Mouse (Mus musculus) adrenal gland, adult 2 months (tissue): ENCODE results near the gene Ppp1r14a. TPM values are rescaled to one million over a fixed set of nuclear protein-coding genes. Genes with fewer than 3 reads are reported as not detected.

ENCODE experiments used
- DNase-seq: peaks from one replicate; pipeline ENCODE4 v3.0.0; 2021
- polyA plus RNA-seq: library from polyadenylated mRNA; depleted of rRNA; stranded (reverse); fragments of >200 nt; gene quantifications from 2 replicates; pipeline ENCODE4 v1.2.3, GENCODE M21; 2012; rRNA removed
- total RNA-seq, 2 experiments: library from RNA; stranded (reverse); gene quantifications; 2 replicates each; pipeline ENCODE4 v1.2.3; 2021

The Ppp1r14a gene
- total and polyA plus RNA-seq, 3 experiments = 5.5 to 12.1 (median 9.8) TPM

GRCm38 (mm10) chr7:29334156-29334555, 45.0 kb downstream of the Ppp1r14a start:
- no peak for DNase-seq

DNA sequence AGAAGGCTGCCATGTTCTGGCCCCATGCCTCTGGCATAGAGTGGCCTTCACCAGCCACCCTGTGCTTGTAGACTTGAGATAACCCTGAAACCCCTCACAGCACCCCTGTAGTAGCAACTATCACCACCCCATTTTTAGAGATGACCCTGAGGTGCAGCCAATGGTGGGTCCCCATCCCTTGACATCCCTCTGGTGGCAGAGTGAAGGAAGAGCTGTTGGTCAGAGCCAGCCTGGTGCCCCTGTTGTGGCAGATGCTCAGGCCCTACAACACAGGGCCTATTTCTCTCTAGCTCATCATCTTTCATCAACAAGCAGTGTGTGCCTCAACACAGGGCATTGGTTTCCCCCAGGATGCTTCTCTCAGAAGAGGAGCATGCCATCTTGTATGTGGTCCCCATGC, 46.2 kb downstream of the Ppp1r14a start:
- no peak for DNase-seq

DNA sequence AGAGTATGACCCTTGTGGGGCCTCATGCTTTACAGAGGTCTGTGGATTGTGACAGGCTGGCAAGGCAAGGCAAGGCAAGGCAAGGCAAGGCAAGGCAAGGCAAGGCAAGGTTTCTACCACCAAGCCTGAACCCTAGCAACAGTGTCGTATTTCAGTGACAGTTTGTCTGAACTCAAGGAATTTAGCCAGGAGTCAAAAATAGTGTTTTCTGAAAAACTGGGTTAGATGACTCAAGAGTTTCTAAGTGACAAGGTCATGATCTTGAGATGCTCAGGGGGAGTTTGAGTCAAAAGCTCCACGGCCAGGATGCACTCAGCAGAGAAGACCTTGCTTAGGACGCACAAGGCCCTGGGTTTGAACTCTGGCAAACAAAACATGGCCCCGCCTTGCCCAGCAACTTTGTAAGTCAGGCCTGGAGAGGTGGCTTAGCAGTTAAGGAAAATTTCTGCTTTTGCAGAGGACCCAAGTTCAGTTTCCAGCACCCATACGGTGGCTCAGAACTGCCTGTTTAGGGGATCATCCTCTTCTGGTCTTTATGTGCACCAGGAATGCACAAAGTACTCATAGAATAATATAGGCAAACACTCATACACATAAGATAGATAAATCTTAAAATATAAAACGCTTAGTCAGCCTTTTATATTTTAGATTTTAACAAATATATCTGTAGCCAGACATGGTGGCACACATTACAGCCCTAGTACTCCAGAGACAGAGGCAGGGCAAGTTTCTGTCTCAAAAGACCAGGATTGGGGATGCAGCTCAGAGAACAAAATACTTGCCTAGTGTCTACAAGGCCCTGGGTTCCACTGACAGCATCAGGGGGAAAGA, 46.9 kb downstream of the Ppp1r14a start:
- peak; percentile 69 for DNase-seq

GRCm38 (mm10) chr7:29336795-29337319, 47.7 kb downstream of the Ppp1r14a start:
- DNase-seq = no peak

DNA sequence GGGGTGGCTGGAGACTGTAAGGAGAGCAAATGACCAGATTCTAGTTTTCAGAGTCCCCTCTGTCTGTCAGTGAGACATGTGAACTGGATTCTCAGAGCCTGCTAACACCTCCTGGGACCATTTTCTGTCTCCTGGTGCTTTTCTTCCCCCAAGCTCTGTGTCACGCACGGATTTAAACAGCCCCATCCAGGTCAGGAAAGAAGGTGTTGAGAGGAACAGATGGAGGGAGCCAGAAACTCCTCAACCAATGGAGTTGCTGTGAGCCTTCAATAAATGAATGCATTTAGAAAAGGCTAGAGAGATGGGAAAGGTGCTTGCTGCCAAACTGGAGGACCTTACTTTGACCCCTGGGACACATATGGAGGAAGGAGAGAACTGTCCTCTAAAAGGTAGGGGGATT, 48.7 kb downstream of the Ppp1r14a start:
- DNase-seq = no peak

DNA sequence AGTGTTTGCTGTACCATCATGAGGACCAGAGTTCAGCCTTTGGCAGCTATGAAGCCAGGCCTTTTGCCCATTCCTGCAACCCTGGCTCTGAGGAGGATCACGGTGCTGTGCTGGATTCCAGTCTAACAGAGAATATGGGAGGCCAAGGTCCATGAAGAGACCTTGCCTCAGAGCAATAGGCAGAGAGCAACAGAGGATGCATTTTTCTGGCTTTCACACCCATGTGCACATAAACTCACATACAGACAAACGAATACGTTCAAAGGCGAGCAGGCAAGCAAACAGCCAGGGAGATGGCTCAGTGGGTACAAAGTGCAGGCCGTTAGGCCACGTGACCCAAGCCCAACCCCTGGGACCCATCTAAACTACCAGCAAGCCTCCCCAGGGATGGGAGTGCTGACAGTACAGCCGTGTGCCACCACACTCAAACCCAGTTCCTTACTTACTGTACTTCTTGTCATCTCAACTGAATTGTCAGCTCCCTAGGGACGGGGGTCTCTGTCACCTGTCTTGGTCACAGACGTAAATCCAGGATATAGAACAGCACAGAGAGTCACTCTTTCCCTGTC, 49.3 kb downstream of the Ppp1r14a start:
- no peak for DNase-seq

GRCm38 (mm10) chr7:29338984-29339679, 50.0 kb downstream of the Ppp1r14a start:
- DNase-seq = peak; percentile 66

- peak; percentile 60 for DNase-seq
These were observed 51.1 kb downstream of the Ppp1r14a start for GRCm38 (mm10) chr7:29340247-29340646.

- DNase-seq = no peak
These were observed 51.7 kb downstream of the Ppp1r14a start for GRCm38 (mm10) chr7:29340838-29341237.

DNA sequence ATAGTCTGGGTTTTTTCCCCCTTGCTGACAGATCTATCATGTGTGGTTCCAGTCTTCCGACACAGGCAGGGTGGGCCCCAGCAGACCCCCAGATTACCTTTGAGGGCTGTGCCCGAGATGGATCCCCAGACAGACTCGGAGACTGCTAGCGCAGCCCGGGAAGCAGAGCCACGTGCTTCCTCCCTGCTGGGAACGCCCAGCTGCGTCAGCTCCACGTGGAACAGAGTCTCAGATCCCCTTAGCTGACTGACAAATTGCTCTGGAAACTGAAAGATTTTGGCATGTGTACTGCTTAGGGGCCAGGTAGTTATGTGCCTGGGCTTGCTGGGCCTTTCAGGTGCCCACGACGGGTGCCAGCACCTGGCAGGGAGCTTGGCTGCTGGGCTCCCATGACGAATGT, 52.6 kb downstream of the Ppp1r14a start:
- DNase-seq = no peak

- DNase-seq = no peak
These were observed 53.5 kb downstream of the Ppp1r14a start for GRCm38 (mm10) chr7:29342489-29343092.

Other genes with a start within 250 kb of the Ppp1r14a start
- under 1 TPM; 0.12 to 0.14 TPM for gene Ryr1, start 164.1 kb upstream of the Ppp1r14a start, total RNA-seq
- gene Ryr1, start 164.1 kb upstream of the Ppp1r14a start, polyA plus RNA-seq = 0.10 TPM in 1 of 2 replicates, not detected in the other
- 1 to 10 TPM; 1.2 to 1.5 TPM for gene Rasgrp4, start 154.5 kb upstream of the Ppp1r14a start, total RNA-seq
- 3.2 and 3.9 TPM in 2 replicates for gene Rasgrp4, start 154.5 kb upstream of the Ppp1r14a start, polyA plus RNA-seq
- gene Fam98c, start 133.1 kb upstream of the Ppp1r14a start, total RNA-seq = 10 to 100 TPM in 1 of 2 experiments, 1 to 10 TPM in 1; 9.7 to 12.1 TPM
- 35.2 and 43.4 TPM in 2 replicates for gene Fam98c, start 133.1 kb upstream of the Ppp1r14a start, polyA plus RNA-seq
- gene Ggn, start 119.1 kb upstream of the Ppp1r14a start, total RNA-seq = 1 to 10 TPM; 1.1 to 1.7 TPM
- gene Ggn, start 119.1 kb upstream of the Ppp1r14a start, polyA plus RNA-seq = 3.0 and 3.8 TPM in 2 replicates
- 1 to 10 TPM; 5.2 to 7.4 TPM for gene Spred3, start 118.9 kb upstream of the Ppp1r14a start, total RNA-seq
- gene Spred3, start 118.9 kb upstream of the Ppp1r14a start, polyA plus RNA-seq = 14.4 and 18.0 TPM in 2 replicates
- gene Psmd8, start 108.6 kb upstream of the Ppp1r14a start, total RNA-seq = 100 to 1,000 TPM; 194 to 223 TPM
- 102 and 114 TPM in 2 replicates for gene Psmd8, start 108.6 kb upstream of the Ppp1r14a start, polyA plus RNA-seq
- gene Catsperg1, start 75.3 kb upstream of the Ppp1r14a start, total RNA-seq = under 1 TPM; 0.52 to 0.73 TPM
- gene Catsperg1, start 75.3 kb upstream of the Ppp1r14a start, polyA plus RNA-seq = 0.84 and 1.2 TPM in 2 replicates
- 1 to 10 TPM; 1.5 to 1.7 TPM for gene Kcnk6, start 56.8 kb upstream of the Ppp1r14a start, total RNA-seq
- gene Kcnk6, start 56.8 kb upstream of the Ppp1r14a start, polyA plus RNA-seq = 12.2 and 13.5 TPM in 2 replicates
- 10 to 100 TPM; 55.2 to 64.5 TPM for gene Yif1b, start 51.0 kb upstream of the Ppp1r14a start, total RNA-seq
- gene Yif1b, start 51.0 kb upstream of the Ppp1r14a start, polyA plus RNA-seq = 162 and 191 TPM in 2 replicates
- 1 to 10 TPM; 2.3 to 4.2 TPM for gene 2200002D01Rik, start 40.8 kb upstream of the Ppp1r14a start, total RNA-seq
- gene 2200002D01Rik, start 40.8 kb upstream of the Ppp1r14a start, polyA plus RNA-seq = 2.5 TPM in 2 replicates
- gene Spint2, start 7.4 kb upstream of the Ppp1r14a start, total RNA-seq = 10 to 100 TPM; 44.3 to 53.9 TPM
- 61.1 and 90.2 TPM in 2 replicates for gene Spint2, start 7.4 kb upstream of the Ppp1r14a start, polyA plus RNA-seq
- gene Dpf1, start 14.6 kb downstream of the Ppp1r14a start, total RNA-seq = 1 to 10 TPM; 1.5 to 3.3 TPM
- 2.9 and 3.1 TPM in 2 replicates for gene Dpf1, start 14.6 kb downstream of the Ppp1r14a start, polyA plus RNA-seq
- 10 to 100 TPM; 27.1 to 57.8 TPM for gene Sipa1l3, start 229.3 kb downstream of the Ppp1r14a start, total RNA-seq
- gene Sipa1l3, start 229.3 kb downstream of the Ppp1r14a start, polyA plus RNA-seq = 69.8 and 77.7 TPM in 2 replicates